Mouse (Mus musculus) megakaryocyte, adult 5-6 weeks (primary cell): ENCODE measurements around the gene Aunip. TPM values are rescaled to one million over a fixed set of nuclear protein-coding genes. Genes with fewer than 3 reads are reported as not detected.

Experiments used
- total RNA-seq, 2 experiments: library from RNA; stranded (forward) in 1 of 2; stranded (reverse) in 1 of 2; fragments of 153-499, 151-499 nt in 1 of 2; fragments of 221-1000, 200-1000 nt in 1 of 2; gene quantifications; 2 replicates each; pipeline versions ENCODE4 v1.2.3 to v1.2.4; 2015 to 2017

The Aunip gene
- total RNA-seq, 2 experiments from 2014 or later = 3.7 to 12.6 TPM

Other genes starting within 250 kb of the Aunip start
- gene Pdik1l, start 223.1 kb upstream of the Aunip start, total RNA-seq (2015) = 21.2 and 21.5 TPM in 2 replicates
- 39.0 and 40.7 TPM in 2 replicates for gene Pdik1l, start 223.1 kb upstream of the Aunip start, total RNA-seq (2017)
- gene Trim63, start 195.9 kb upstream of the Aunip start, total RNA-seq (2015) = not detected in 2 replicates
- gene Trim63, start 195.9 kb upstream of the Aunip start, total RNA-seq (2017) = not detected in 2 replicates
- 0.11 and 0.18 TPM in 2 replicates for gene Slc30a2, start 167.8 kb upstream of the Aunip start, total RNA-seq (2015)
- 0.22 TPM in 1 of 2 replicates, not detected in the other for gene Slc30a2, start 167.8 kb upstream of the Aunip start, total RNA-seq (2017)
- gene Extl1, start 127.1 kb upstream of the Aunip start, total RNA-seq (2015) = 0.04 TPM in 1 of 2 replicates, not detected in the other
- not detected in 2 replicates for gene Extl1, start 127.1 kb upstream of the Aunip start, total RNA-seq (2017)
- 4.6 and 5.9 TPM in 2 replicates for gene Pafah2, start 114.7 kb upstream of the Aunip start, total RNA-seq (2015)
- 5.5 and 6.3 TPM in 2 replicates for gene Pafah2, start 114.7 kb upstream of the Aunip start, total RNA-seq (2017)
- gene Stmn1, start 42.7 kb upstream of the Aunip start, total RNA-seq (2015) = 563 and 570 TPM in 2 replicates
- 790 and 821 TPM in 2 replicates for gene Stmn1, start 42.7 kb upstream of the Aunip start, total RNA-seq (2017)
- gene Paqr7, start 14.3 kb upstream of the Aunip start, total RNA-seq (2015) = 10.7 and 11.7 TPM in 2 replicates
- gene Paqr7, start 14.3 kb upstream of the Aunip start, total RNA-seq (2017) = 17.0 and 17.6 TPM in 2 replicates
- gene Mtfr1l, start 24.4 kb downstream of the Aunip start, total RNA-seq (2015) = 40.4 and 48.1 TPM in 2 replicates
- 33.6 and 38.3 TPM in 2 replicates for gene Mtfr1l, start 24.4 kb downstream of the Aunip start, total RNA-seq (2017)
- gene Selenon, start 41.2 kb downstream of the Aunip start, total RNA-seq (2015) = 24.9 and 25.4 TPM in 2 replicates
- gene Selenon, start 41.2 kb downstream of the Aunip start, total RNA-seq (2017) = 6.3 and 8.2 TPM in 2 replicates
- 28.0 and 33.1 TPM in 2 replicates for gene Man1c1, start 193.3 kb downstream of the Aunip start, total RNA-seq (2015)
- 14.1 and 16.9 TPM in 2 replicates for gene Man1c1, start 193.3 kb downstream of the Aunip start, total RNA-seq (2017)